Mouse (Mus musculus) olfactory bulb, adult 2 months (tissue): ENCODE data around the gene Vangl1. TPM values are rescaled to one million over a fixed set of nuclear protein-coding genes. Genes with fewer than 3 reads are reported as not detected.
"Not testable (repeated sequence)": the region's sequence is repeated elsewhere in the genome, so short reads cannot be mapped to it uniquely, and the experiment has no call there.

Experiments used
- H3K27ac ChIP-seq: fragments of 200-500 bp; 2 replicates; pipeline ENCODE4 v1.5.1; 2012; ENCODE audit warnings: low read depth, low read length; ENCODE audit not compliant: insufficient read depth
- H3K4me1 ChIP-seq: fragments of 200-500 bp; 2 replicates; pipeline ENCODE4 v1.6.1; 2012; ENCODE audit warnings: low read length; ENCODE audit not compliant: control insufficient read depth, insufficient read depth
- H3K4me3 ChIP-seq: fragments of 200-500 bp; 2 replicates; pipeline ENCODE4 v1.5.1; 2012; ENCODE audit warnings: mild to moderate bottlenecking, low read depth, low read length, moderate library complexity; ENCODE audit not compliant: insufficient read depth
- CTCF ChIP-seq: fragments of 200-500 bp; IDR thresholded peaks from 2 replicates; pipeline ENCODE4 v1.5.1; 2012; ENCODE audit warnings: low read depth, mild to moderate bottlenecking, low read length, moderate library complexity; ENCODE audit not compliant: insufficient read depth
- POLR2A ChIP-seq: fragments of 200-500 bp; IDR thresholded peaks from 2 replicates; pipeline ENCODE4 v1.6.1; 2012; ENCODE audit warnings: mild to moderate bottlenecking, low read depth, low read length, moderate library complexity; ENCODE audit not compliant: insufficient read depth
- WGBS: fragments of 180-500 bp; shearing (Covaris S2); methylation state at CpG from one replicate; pipeline ENCODE4 v1.1.7; 2018; 5-methylcytosine and 5-hydroxymethylcytosine counted together
- polyA plus RNA-seq: library from polyadenylated mRNA; stranded (reverse); fragments of >200 nt; gene quantifications from 2 replicates; pipeline ENCODE4 v1.2.4, GENCODE M21; 2012; ENCODE audit warnings: low replicate concordance; ENCODE audit not compliant: missing spikeins, insufficient read depth, insufficient read length

The Vangl1 gene
- polyA plus RNA-seq, 1 experiment = not detected

- 95% methylated on average over 8 of the region's 8 CpGs for WGBS
- Histone ChIP-seq H3K4me1 (no peaks in the 10 kb centered on the region), H3K27ac (no peak overlapping the region), H3K4me3 (no peak overlapping the region)
- TF ChIP-seq POLR2A (no peak), CTCF (no peak)
These were observed 18.3 kb upstream of the Vangl1 start for GRCm38 (mm10) chr3:102222756-102223155.

- TF ChIP-seq POLR2A = no peak
- no peak for TF ChIP-seq CTCF
- WGBS = 94% methylated on average over 2 of the region's 2 CpGs
These were observed 13.8 kb upstream of the Vangl1 start for GRCm38 (mm10) chr3:102218301-102218700.

DNA sequence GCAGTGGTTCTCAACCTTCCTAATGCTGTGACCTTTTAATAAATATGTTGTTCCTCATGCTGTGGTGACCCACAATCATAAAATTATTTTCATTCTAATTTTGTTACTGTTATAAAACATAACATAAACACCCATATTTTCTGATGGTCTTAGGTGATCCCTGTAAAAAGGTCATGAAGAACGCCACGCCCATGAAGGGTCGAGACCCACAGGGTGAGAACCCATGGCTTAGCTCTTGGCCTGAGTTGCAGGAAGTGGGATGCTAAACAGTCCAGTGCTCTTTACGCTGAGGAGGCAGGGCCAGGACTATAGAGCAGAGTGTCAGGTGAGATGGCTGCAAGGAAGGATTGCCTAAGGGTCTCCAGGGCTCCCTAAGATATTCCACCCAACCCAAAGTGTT, 10.2 kb upstream of the Vangl1 start:
- Histone ChIP-seq H3K4me1 (no peaks in the 10 kb centered on the region), H3K27ac (no peak overlapping the region), H3K4me3 (no peak overlapping the region)
- WGBS = 95% methylated on average over 4 of the region's 4 CpGs
- TF ChIP-seq CTCF (no peak), POLR2A (no peak)

More at GRCm38 (mm10) chr3:102218301-102218700, 13.8 kb upstream of the Vangl1 start:
- Histone ChIP-seq H3K4me3 (no peak overlapping the region), H3K27ac (no peak overlapping the region), H3K4me1 (no peaks in the 10 kb centered on the region)

GRCm38 (mm10) chr3:102214299-102214698, 9.8 kb upstream of the Vangl1 start:
- no peaks in the 10 kb centered on the region for H3K4me1 ChIP-seq
- no peak overlapping the region for H3K4me3 ChIP-seq
- TF ChIP-seq POLR2A (no peak), CTCF (no peak)
- H3K27ac ChIP-seq = no peak overlapping the region
- 81% methylated on average over 4 of the region's 4 CpGs for WGBS

DNA sequence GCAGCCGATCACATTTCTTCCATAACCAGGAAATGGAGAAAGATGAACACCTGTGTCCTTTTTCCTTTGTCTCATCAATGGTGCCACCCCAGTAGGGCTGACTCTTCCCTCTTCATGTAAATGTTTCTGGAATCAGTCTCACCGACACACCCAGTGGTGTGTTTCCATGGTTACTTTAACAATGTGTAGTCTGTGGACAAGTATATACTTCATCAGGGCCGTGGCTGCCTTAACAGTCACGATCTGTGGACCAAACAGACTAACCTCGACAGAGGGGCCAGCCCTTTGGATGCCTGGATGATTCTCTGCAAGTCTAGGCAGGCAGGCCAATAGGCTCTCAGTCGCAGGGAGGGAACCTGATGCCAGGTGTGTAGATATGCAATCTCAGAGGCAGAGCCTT, 8.4 kb upstream of the Vangl1 start:
- TF ChIP-seq POLR2A (no peak), CTCF (no peak)
- Histone ChIP-seq H3K4me1 (no peaks in the 10 kb centered on the region), H3K27ac (no peak overlapping the region), H3K4me3 (no peak overlapping the region)
- 65% methylated on average over 6 of the region's 6 CpGs for WGBS

DNA sequence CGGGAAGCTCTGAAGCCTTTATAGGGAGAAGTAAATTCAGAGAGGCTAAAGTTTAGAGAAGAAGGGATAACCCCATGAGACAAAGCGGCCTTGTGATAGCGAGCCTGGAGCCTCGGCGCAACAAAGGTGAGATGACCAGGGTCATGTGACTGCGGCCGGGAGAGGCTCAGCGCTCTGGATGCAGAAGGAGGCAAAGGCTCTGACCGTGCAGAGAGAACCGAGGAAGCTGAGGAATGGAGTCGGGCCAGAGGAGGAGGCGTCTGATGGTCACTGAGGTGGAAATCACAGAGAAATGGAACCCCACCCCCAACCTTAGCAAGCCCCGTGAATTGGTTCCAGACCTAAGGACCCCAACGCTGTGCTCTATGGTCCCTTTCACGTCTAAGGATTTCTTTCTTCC, 7.8 kb upstream of the Vangl1 start:
- H3K4me3 ChIP-seq = no peak overlapping the region
- no peak overlapping the region for H3K27ac ChIP-seq
- 88% methylated on average over 15 of the region's 15 CpGs for WGBS
- H3K4me1 ChIP-seq = no peaks in the 10 kb centered on the region
- TF ChIP-seq POLR2A (no peak), CTCF (no peak)

GRCm38 (mm10) chr3:102211340-102211739, 6.8 kb upstream of the Vangl1 start:
- H3K4me1 ChIP-seq = no peaks in the 10 kb centered on the region
- H3K27ac ChIP-seq = no peak overlapping the region
- TF ChIP-seq CTCF (no peak), POLR2A (no peak)
- no peak overlapping the region for H3K4me3 ChIP-seq
- WGBS = 87% methylated on average over 2 of the region's 2 CpGs

GRCm38 (mm10) chr3:102210775-102211174, 6.3 kb upstream of the Vangl1 start:
- TF ChIP-seq CTCF (no peak), POLR2A (no peak)
- Histone ChIP-seq H3K27ac (no peak overlapping the region), H3K4me1 (no peaks in the 10 kb centered on the region), H3K4me3 (no peak overlapping the region)
- 73% methylated on average over 3 of the region's 3 CpGs for WGBS

DNA sequence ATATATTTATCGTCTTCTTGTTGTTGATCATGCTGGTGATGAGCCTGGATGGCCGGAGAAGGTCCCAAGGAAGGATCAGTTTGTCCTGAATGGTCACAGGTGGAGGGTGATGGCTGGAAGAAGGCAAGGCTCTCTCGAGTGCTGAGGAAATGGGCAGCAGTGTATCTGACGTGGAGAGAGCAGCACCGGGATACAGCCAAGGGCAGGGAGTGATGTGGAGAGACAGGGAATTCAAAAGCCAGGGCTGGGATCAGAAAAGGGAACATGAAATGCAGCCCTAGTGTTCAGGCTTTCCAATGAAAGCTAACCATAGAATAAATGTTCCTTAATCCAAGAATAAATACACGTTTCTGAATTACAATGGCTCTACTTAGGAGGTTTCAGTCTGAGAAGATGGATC, 4.4 kb upstream of the Vangl1 start:
- TF ChIP-seq POLR2A (no peak), CTCF (no peak)
- H3K27ac ChIP-seq = no peak overlapping the region
- peaks cover 4% of the 10 kb centered on the region for H3K4me1 ChIP-seq
- no peak overlapping the region for H3K4me3 ChIP-seq
- 79% methylated on average over 6 of the region's 6 CpGs for WGBS

- Histone ChIP-seq H3K27ac (no peak overlapping the region), H3K4me3 (no peak overlapping the region), H3K4me1 (peaks cover 10% of the 10 kb centered on the region)
- WGBS = 9% methylated on average over 7 of the region's 7 CpGs
- no peak for TF ChIP-seq POLR2A
- TF ChIP-seq CTCF = no peak
These were observed 951 bp upstream of the Vangl1 start for GRCm38 (mm10) chr3:102205458-102205830.

GRCm38 (mm10) chr3:102204734-102205457, 403 bp upstream of the Vangl1 start:
- H3K4me3 ChIP-seq = peak overlapping the region; percentile 39
- H3K27ac ChIP-seq, H3K4me1 ChIP-seq: not testable (repeated sequence)
- 9% methylated on average over 16 of the region's 17 CpGs for WGBS
